Mouse (Mus musculus) cerebellum, adult 11 months (tissue): Measurements from ENCODE around the gene Tcea3.

ENCODE experiments used
- DNase-seq: peaks from one replicate; pipeline ENCODE4 v3.0.0; 2022

Gene Tcea3

DNA sequence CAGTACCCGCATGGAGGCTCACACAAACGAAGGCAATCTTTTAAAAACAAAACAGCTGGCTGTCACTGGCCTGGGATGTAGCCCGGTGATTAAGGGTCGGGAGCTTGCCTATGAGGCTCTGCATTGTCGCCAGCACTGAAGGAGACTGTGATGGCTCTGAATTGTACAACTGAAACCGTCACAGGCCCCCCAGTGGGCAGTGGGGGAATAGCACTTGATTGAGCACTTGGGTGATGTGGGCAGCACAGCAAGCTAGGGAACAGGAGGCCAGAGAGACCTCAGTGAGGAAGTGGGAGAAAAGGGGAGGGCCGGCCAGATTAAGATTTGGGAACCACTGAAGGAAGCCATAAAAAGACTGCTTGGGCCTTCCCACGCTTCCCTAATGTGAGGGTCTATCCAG is 7.9 kb upstream of the Tcea3 start:
- DNase-seq, result peak; percentile 64

GRCm38 (mm10) chr4:136240123-136240522 is 7.4 kb upstream of the Tcea3 start:
- no peak for DNase-seq

DNA sequence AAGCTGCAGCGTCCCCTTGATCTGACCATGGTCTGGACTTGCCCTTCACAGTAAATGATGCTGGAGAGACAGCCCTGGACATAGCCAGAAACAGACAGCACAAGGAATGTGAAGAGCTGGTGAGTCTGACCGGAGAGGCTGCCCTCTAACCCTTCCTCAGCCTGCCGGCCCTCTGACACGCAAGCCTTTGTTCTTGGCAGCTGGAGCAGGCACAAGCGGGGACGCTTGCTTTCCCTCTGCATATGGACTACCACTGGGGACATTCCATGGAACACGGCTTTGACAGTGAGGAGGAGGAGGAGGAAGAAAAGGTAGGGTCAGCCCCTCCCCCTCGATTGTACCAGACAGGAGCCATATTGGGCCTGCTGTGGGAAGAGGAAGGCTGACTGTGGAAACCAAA is 6.6 kb upstream of the Tcea3 start:
- DNase-seq, result no peak

DNA sequence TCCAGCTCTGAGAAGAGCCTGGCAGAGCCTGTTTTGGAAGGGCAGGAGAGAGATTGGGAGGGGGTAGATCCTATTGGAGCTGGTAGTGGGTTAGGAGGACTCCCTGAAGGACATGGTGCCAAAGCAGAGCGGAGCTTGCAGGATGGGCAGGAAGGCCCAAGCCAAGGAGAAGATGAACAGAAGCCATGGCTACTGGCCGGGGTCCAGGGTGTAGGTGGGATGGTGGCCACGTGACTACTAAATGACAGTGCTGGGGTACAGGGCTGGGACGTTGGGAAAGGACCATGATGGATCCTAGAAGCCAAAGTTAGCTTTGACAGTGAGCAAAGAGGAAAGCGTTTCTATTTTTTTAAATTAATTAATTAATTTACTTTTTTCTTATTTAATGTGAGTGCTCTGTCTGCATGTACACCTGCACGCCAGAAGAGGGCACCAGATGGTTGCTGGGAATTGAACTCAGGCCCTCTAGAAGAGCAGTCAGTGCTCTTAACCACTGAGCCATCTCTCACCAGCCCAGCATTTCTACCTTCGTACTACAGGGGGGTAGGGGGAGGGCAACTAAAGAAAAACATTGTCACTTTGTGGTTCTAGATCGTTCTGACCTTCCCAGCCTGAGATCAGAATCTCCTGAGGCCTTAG is 5.3 kb upstream of the Tcea3 start:
- DNase-seq, result no peak

DNA sequence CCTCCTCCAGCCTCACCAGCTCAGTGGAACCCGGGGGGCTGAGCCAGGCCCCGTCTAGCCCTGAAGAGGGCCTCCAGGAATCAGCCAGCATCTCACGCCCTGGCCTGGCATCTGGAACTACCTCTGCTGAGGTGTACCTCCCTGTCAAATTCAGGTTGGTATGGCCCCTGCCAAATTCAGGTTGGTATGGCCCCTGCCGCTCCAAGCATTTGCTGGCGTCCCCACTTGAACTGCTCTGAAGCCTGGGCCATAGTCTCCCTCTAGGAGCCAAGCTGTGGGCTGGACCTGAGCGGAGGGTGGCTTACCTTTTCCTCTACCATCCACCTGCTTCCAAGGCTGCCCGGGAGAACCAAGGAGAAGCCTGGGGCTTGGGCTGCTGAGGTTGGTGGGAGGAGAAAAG is 4.8 kb upstream of the Tcea3 start:
- DNase-seq, result no peak

DNA sequence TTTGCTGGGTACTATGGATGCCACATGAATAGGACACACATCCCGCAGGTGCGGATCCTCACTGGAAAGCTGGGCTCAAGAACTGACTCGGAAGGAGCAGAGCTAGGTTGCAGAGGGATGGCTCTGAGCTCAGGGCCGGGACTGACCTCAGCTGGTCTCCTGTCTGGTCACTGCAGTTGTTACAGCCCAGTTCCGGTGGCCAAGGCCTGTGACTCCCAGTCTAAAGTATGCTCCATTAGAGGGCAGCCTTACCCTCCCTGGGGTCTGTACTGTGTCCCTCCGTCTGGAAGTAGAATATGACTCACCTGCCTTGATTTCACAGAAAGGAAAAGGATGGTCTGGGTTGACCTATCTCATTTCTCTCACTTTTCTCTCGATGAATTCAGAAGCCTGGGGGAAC is 3.3 kb upstream of the Tcea3 start:
- no peak for DNase-seq

- DNase-seq, result no peak
Observed at GRCm38 (mm10) chr4:136245681-136246080, 1.8 kb upstream of the Tcea3 start.

DNA sequence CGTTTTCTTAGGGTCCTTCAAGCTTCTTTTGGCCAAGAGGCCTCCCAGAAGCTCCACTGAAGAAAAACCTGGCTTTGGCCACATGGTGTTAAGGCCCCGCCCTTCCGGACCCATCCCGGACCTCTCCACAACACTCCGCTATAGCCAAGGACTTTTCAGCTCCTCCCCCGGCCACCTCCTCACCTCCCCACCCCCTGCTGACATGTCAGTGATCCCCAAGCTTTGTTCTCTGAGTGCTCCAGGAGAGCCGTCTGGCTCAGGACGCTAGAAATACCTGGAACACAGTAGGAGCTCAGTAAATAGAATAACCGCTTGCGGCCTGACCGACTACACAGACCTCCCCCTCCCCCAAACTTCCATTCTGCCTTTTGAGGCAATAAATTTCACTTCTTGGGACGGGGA is 960 bp upstream of the Tcea3 start:
- DNase-seq, result no peak

DNA sequence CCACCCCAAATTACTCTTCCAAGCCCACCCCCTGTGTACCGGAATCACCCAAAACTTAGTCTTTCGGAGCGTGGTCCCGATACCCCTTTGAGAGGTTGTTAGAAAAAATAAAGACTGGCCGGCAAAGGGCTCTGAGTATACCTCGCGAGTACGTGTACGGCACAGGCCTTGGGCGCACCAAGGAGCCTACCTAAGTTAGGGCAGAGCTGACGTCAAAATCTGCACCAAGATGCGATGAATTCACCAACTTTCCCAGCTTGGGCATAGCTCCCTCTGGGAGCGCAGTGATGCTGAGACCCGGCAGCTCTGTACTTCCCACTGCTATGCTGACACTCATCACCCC is 172 bp upstream of the Tcea3 start:
- no peak for DNase-seq

- DNase-seq, result no peak
Observed at GRCm38 (mm10) chr4:136248464-136249331, 1.2 kb downstream of the Tcea3 start.

DNA sequence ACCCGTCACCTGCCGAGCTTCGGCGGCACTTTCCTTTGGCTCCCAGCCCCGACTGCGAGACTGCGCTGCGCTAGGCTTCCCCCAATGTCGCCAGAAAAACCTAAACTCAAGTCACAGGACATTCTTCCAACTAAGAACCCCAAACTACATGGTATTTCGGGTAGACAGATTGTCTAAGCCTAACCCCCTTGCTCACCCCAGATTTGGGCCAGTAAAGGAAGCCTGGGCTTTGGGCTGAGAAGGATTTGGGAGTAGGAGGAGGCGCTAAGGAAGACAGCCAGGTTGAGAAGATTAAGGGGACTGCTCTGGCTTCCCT is 1.8 kb downstream of the Tcea3 start:
- no peak for DNase-seq

GRCm38 (mm10) chr4:136249780-136250179 is 2.3 kb downstream of the Tcea3 start:
- no peak for DNase-seq

DNA sequence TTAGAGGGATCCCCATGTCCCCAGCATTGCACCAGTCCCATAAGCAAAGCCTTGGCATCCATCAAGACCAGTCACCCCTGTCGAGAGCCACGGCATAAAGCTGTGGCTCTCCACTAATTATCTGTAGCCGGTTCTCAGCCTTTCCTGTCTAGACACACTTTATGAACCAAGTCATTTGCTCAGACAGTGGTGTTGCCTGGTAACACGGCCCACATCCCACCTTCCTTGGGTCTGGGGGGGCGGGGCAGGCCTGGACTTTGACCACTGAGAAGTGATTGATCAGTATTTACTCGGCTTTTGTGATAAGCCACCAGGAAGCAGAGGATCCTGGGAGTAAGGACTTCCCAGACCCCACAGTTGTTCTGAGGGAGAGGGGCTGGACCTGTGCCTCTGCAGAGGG is 8.4 kb downstream of the Tcea3 start:
- DNase-seq, result no peak

DNA sequence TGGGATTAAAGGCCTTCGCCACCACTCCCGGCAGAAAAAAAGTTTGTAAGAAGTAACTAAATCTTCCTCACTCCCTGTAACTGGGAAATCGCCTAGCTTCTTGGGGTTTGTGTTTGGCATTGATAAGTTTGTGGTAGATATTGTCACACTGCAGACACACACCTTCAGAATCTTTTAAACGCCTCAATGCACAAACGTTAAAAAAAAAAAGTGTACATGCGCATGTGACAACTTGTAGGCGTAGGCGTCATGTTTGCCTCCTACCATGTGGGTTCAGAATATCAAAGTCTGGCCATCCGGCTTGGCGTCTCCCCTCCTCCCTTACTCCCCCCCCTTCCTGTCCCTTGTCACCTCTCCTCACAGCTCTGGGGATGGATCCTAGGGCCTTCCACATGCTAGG is 9.2 kb downstream of the Tcea3 start:
- no peak for DNase-seq

GRCm38 (mm10) chr4:136259916-136260315 is 12.4 kb downstream of the Tcea3 start:
- no peak for DNase-seq

- DNase-seq, result peak; percentile 57
Observed at GRCm38 (mm10) chr4:136260491-136261180, 13.1 kb downstream of the Tcea3 start.

GRCm38 (mm10) chr4:136261912-136262311 is 14.4 kb downstream of the Tcea3 start:
- DNase-seq, result no peak

GRCm38 (mm10) chr4:136263555-136263954 is 16.0 kb downstream of the Tcea3 start:
- DNase-seq, result no peak

GRCm38 (mm10) chr4:136266716-136267343 is 19.3 kb downstream of the Tcea3 start:
- DNase-seq, result no peak

DNA sequence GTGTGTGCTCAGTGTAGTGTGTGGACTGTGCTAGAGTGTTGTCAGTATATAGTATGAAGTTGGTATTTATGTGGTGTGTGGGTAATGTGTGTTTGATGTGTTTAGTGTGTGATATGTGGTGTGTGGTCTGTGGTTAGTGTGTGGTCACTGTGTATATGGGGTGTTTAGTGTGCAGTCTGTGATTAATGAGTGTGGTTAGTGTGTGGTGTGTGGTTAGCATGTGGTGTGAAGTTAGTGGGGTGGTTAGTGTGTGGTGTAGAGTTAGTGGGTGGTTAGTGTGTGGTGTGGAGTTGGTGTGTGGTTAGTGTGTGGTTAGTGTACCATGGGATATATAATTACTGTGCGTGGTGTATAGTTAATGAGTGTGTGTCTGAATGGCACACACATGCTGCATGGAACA is 21.4 kb downstream of the Tcea3 start:
- DNase-seq, result no peak

- DNase-seq, result no peak
Observed at GRCm38 (mm10) chr4:136270648-136271047, 23.1 kb downstream of the Tcea3 start.

DNA sequence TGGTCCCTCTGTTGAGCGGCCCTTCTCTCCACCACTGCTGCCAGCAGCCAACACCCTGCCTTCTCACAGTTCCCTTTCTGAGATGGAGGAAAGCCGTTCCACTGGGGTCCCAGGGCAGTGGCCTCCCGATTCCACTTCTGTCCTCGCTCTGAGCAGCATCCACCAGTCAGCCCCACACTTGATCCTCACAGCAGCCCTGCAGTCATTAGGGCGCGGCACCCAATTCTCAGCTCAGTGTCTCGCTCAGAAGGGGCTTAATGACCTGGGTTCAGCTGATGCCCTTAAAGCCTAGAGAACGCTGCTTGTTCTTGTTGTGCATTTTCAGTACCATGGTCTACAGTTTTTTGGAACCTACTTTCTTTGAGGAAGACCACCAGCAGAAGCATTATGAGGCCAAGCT is 33.6 kb downstream of the Tcea3 start:
- DNase-seq, result no peak

GRCm38 (mm10) chr4:136281611-136282010 is 34.1 kb downstream of the Tcea3 start:
- DNase-seq, result no peak
